Mouse (Mus musculus): ENCODE data around the gene Pld2.

DNA sequence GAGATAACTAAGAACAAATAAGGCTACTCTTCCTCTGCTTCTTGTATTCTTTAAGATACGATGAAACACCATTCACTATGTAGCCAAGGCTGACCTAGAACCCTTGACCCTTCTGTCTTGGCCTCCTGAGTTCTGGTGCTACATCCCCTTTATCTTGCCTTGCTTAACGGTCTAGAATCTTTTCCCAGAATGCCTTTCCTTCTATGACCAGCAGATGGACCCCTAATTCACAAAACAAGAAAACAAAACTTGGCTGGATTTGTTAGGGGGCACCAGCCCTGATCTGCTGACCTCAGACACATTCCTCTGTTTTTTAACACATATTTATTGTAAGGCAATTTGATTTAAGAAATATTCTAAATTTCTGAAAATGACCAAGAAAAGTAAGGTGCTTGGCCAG lies 23.5 kb upstream of the Pld2 start:
- TF ChIP-seq FLI1 (IDR thresholded peaks at IDR 0.05; ENCODE audit: low read length) (no peak), GATA1 (IDR thresholded peaks at IDR 0.05; ENCODE audit: borderline replicate concordance, low read length) (no peak)
